ENCODE assay signal across 22 mouse cellular contexts in the genomic region with DNA sequence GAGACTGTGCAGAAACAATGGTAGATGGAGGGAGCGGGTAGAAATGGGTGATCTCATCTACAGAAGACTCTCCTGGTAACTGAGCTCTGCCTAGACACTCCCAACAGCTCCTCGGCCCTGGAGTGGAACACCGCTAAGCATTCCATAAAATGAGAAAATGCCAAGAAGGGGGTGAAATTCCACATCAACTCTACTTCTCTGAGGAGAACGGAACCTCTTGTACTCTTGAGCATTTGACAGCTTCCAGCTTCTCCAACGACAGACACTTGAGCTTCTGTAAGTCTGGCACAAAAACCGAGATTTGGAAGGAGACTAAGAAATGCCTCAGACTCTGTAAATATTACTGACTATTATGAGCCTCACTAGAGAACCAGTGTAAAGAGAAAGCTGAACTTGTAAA. TPM values are rescaled to one million over a fixed set of nuclear protein-coding genes. Genes with fewer than 3 reads are reported as not detected.
DNase-seq lines count a peak whose midpoint lies in the region; ATAC-seq lines count a peak whose summit lies in the region.
"Had no signal": no experiment of that assay in that cellular context is flagged by ENCODE, and none has a peak within 500 bp of the region (broad histone marks: within the 10 kb centered on the region; RNA-seq: fewer than 3 reads in every experiment).

No protein-coding gene starts in this region.

- DNase-seq in heart, adult 9 months (ENCODE audit: low spot score in 2 of 2) = peak; percentile 6 to 24
- DNase-seq in heart, postnatal 4 days = no peak
- peak; percentile 53 for DNase-seq in adipocyte (ENCODE audit: low spot score)
- peak; percentile 8 to 29 for DNase-seq in lung, postnatal 4 days
- DNase-seq in right cerebral cortex, postnatal 25 days = no peak
- DNase-seq in urinary bladder, adult 18-20 months (ENCODE audit: low spot score in 2 of 2) = no peak
- DNase-seq: adrenal gland, postnatal 25 days; cerebellum, adult 11-12 months; cerebellum, postnatal 14 days; embryo, embryonic 11 days; kidney, adult 2 months; kidney, postnatal 25 days; layer of hippocampus, adult 9-11 months; liver, postnatal 0 days had no signal

- no peaks in the 10 kb centered on the region for H3K9me3 ChIP-seq in lung, embryonic 15.5 days
- H3K9me3 ChIP-seq: heart, embryonic 15.5 days; limb, embryonic 10.5 days; neural tube, embryonic 15.5 days; stomach, embryonic 15.5 days had no signal

- peak; percentile 49; the same call in 1 of the 2 replicates for ATAC-seq in lung, embryonic 15.5 days (ENCODE audit: borderline replicate concordance, extremely low read depth, low FRiP score, low TSS enrichment)
- ATAC-seq: liver, postnatal 0 days; midbrain, embryonic 16.5 days had no signal

- H3K4me1 ChIP-seq in lung, embryonic 15.5 days = peaks cover 7% of the 10 kb centered on the region; the same call in 1 of the 2 replicates
- H3K4me1 ChIP-seq: heart, embryonic 15.5 days; limb, embryonic 10.5 days; stomach, embryonic 15.5 days had no signal

- no peaks in the 10 kb centered on the region for H3K36me3 ChIP-seq in lung, embryonic 15.5 days
- H3K36me3 ChIP-seq: heart, embryonic 15.5 days; limb, embryonic 10.5 days; stomach, embryonic 15.5 days had no signal

- no peak overlapping the region for H3K9ac ChIP-seq in lung, embryonic 15.5 days
- H3K9ac ChIP-seq: heart, embryonic 15.5 days; liver, postnatal 0 days; neural tube, embryonic 15.5 days; stomach, embryonic 15.5 days had no signal

- H3K4me2 ChIP-seq in lung, embryonic 15.5 days = no peak overlapping the region
- H3K4me2 ChIP-seq: heart, embryonic 15.5 days; neural tube, embryonic 15.5 days; stomach, embryonic 15.5 days had no signal

- H3K27ac ChIP-seq in lung, embryonic 15.5 days = peak overlapping the region; percentile 33; the same call in 1 of the 2 replicates
- H3K27ac ChIP-seq: heart, embryonic 15.5 days; left cerebral cortex, adult 2 months; limb, embryonic 10.5 days; neural tube, embryonic 15.5 days; stomach, embryonic 15.5 days had no signal

- H3K4me3 ChIP-seq in lung, embryonic 15.5 days = no peak overlapping the region
- H3K4me3 ChIP-seq: heart, embryonic 15.5 days; left cerebral cortex, adult 2 months; limb, embryonic 10.5 days; neural tube, embryonic 15.5 days; stomach, embryonic 15.5 days had no signal

- no peaks in the 10 kb centered on the region for H3K27me3 ChIP-seq in lung, embryonic 15.5 days
- H3K27me3 ChIP-seq: heart, embryonic 15.5 days; neural tube, embryonic 15.5 days; stomach, embryonic 15.5 days had no signal

- WGBS in lung, embryonic 15.5 days = 36% methylated on average over 6 of the region's 6 CpGs

RNA-seq across cellular contexts. Expression of a gene that starts 31.4 kb away (rescaled TPM):
- under 1 TPM; 0.67 to 0.70 TPM for total RNA-seq in heart, postnatal 4 days (2021)
- polyA plus RNA-seq in lung, embryonic 15.5 days (2015; fragmentation: Nextera tagmentation; extraction: Ambion mirVana) = 0.24 and 0.60 TPM in 2 replicates
- polyA plus RNA-seq: liver, adult 2 months had no signal

Comparison
In these comparisons a context has a peak if more than half of its experiments do, and no peak if none do; other contexts are left out.
1. DNase-seq: peak in heart, adult 9 months (2 of 2), adipocyte (single experiment) and lung, postnatal 4 days (2 of 2); none in heart, postnatal 4 days (single experiment), right cerebral cortex, postnatal 25 days (single experiment) and urinary bladder, adult 18-20 months (0 of 2).